Mouse (Mus musculus): ENCODE data around the gene Gucy2d. TPM values are rescaled to one million over a fixed set of nuclear protein-coding genes. Genes with fewer than 3 reads are reported as not detected.

Gucy2d gene
- polyA plus RNA-seq, 1 experiment from 2014 or later, result 0.12 TPM

- no peaks in the 10 kb centered on the region for H3K27me3 ChIP-seq (ENCODE audit: control insufficient read depth, insufficient read depth, low read length)
- WGBS, result 57% methylated on average over 3 of the region's 3 CpGs
- no peak overlapping the region for H3K27ac ChIP-seq (ENCODE audit: low read length)
- H3K4me1 ChIP-seq (ENCODE audit: control insufficient read depth, insufficient read depth, low read length), result no peaks in the 10 kb centered on the region
- H3K9me3 ChIP-seq (replicated peaks; ENCODE audit: control insufficient read depth, low read length), result no peaks in the 10 kb centered on the region
- H3K36me3 ChIP-seq (ENCODE audit: control insufficient read depth, insufficient read depth, low read length), result no peaks in the 10 kb centered on the region
- no peak overlapping the region for H3K4me3 ChIP-seq (replicated peaks; ENCODE audit: low read length)
- H3K4me2 ChIP-seq (ENCODE audit: low read depth, low read length), result no peak overlapping the region
- ATAC-seq (ENCODE audit: insufficient read depth, low FRiP score), result no peak
- no peak overlapping the region for H3K9ac ChIP-seq (ENCODE audit: low read length)
Observed at GRCm38 (mm10) chr7:98469089-98469488, 28.9 kb downstream of the Gucy2d start.

- no peak for ATAC-seq (ENCODE audit: insufficient read depth, low FRiP score)
- no peaks in the 10 kb centered on the region for H3K36me3 ChIP-seq (ENCODE audit: control insufficient read depth, insufficient read depth, low read length)
- no peaks in the 10 kb centered on the region for H3K9me3 ChIP-seq (replicated peaks; ENCODE audit: control insufficient read depth, low read length)
- no peaks in the 10 kb centered on the region for H3K27me3 ChIP-seq (ENCODE audit: control insufficient read depth, insufficient read depth, low read length)
- no peaks in the 10 kb centered on the region for H3K4me1 ChIP-seq (ENCODE audit: control insufficient read depth, insufficient read depth, low read length)
- H3K4me2 ChIP-seq (ENCODE audit: low read depth, low read length), result no peak overlapping the region
- H3K9ac ChIP-seq (ENCODE audit: low read length), result no peak overlapping the region
- no peak overlapping the region for H3K27ac ChIP-seq (ENCODE audit: low read length)
- no peak overlapping the region for H3K4me3 ChIP-seq (replicated peaks; ENCODE audit: low read length)
- WGBS, result 81% methylated on average over 2 of the region's 2 CpGs
Observed at GRCm38 (mm10) chr7:98472529-98472928, 32.3 kb downstream of the Gucy2d start.

GRCm38 (mm10) chr7:98474558-98474957 is 34.3 kb downstream of the Gucy2d start:
- ATAC-seq (ENCODE audit: insufficient read depth, low FRiP score), result no peak
- no peak overlapping the region for H3K4me3 ChIP-seq (replicated peaks; ENCODE audit: low read length)
- H3K9me3 ChIP-seq (replicated peaks; ENCODE audit: control insufficient read depth, low read length), result no peaks in the 10 kb centered on the region
- H3K36me3 ChIP-seq (ENCODE audit: control insufficient read depth, insufficient read depth, low read length), result no peaks in the 10 kb centered on the region
- no peak overlapping the region for H3K27ac ChIP-seq (ENCODE audit: low read length)
- no peaks in the 10 kb centered on the region for H3K4me1 ChIP-seq (ENCODE audit: control insufficient read depth, insufficient read depth, low read length)
- H3K27me3 ChIP-seq (ENCODE audit: control insufficient read depth, insufficient read depth, low read length), result no peaks in the 10 kb centered on the region
- no peak overlapping the region for H3K9ac ChIP-seq (ENCODE audit: low read length)
- 81% methylated on average over 1 of the region's 1 CpGs for WGBS
- no peak overlapping the region for H3K4me2 ChIP-seq (ENCODE audit: low read depth, low read length)

GRCm38 (mm10) chr7:98477153-98477552 is 36.9 kb downstream of the Gucy2d start:
- ATAC-seq (ENCODE audit: insufficient read depth, low FRiP score), result no peak
- Histone ChIP-seq H3K27ac (ENCODE audit: low read length) (no peak overlapping the region), H3K4me1 (ENCODE audit: control insufficient read depth, insufficient read depth, low read length) (peaks cover 4% of the 10 kb centered on the region; the same call in 1 of the 2 replicates), H3K4me2 (ENCODE audit: low read depth, low read length) (no peak overlapping the region), H3K9me3 (replicated peaks; ENCODE audit: control insufficient read depth, low read length) (no peaks in the 10 kb centered on the region), H3K9ac (ENCODE audit: low read length) (no peak overlapping the region), H3K27me3 (ENCODE audit: control insufficient read depth, insufficient read depth, low read length) (no peaks in the 10 kb centered on the region), H3K4me3 (replicated peaks; ENCODE audit: low read length) (no peak overlapping the region), H3K36me3 (ENCODE audit: control insufficient read depth, insufficient read depth, low read length) (no peaks in the 10 kb centered on the region)
- 78% methylated on average over 4 of the region's 4 CpGs for WGBS

- no peak overlapping the region for H3K9ac ChIP-seq (ENCODE audit: low read length)
- WGBS, result 79% methylated on average over 1 of the region's 1 CpGs
- ATAC-seq (ENCODE audit: insufficient read depth, low FRiP score), result no peak
Observed at GRCm38 (mm10) chr7:98480481-98480880, 40.3 kb downstream of the Gucy2d start.

GRCm38 (mm10) chr7:98481066-98481734 is 41.0 kb downstream of the Gucy2d start:
- no peaks in the 10 kb centered on the region for H3K9me3 ChIP-seq (replicated peaks; ENCODE audit: control insufficient read depth, low read length)
- H3K4me2 ChIP-seq (ENCODE audit: low read depth, low read length), result no peak overlapping the region
- peaks cover 20% of the 10 kb centered on the region for H3K4me1 ChIP-seq (ENCODE audit: control insufficient read depth, insufficient read depth, low read length)
- ATAC-seq (ENCODE audit: insufficient read depth, low FRiP score), result peak; percentile 38; the same call in 1 of the 2 replicates
- H3K9ac ChIP-seq (ENCODE audit: low read length), result peak overlapping the region; percentile 24; the same call in 1 of the 2 replicates
- H3K4me3 ChIP-seq (replicated peaks; ENCODE audit: low read length), result no peak overlapping the region
- H3K27ac ChIP-seq (ENCODE audit: low read length), result no peak overlapping the region
- H3K36me3 ChIP-seq (ENCODE audit: control insufficient read depth, insufficient read depth, low read length), result no peaks in the 10 kb centered on the region
- no peaks in the 10 kb centered on the region for H3K27me3 ChIP-seq (ENCODE audit: control insufficient read depth, insufficient read depth, low read length)
- WGBS, result 20% methylated on average over 9 of the region's 9 CpGs

More at GRCm38 (mm10) chr7:98480481-98480880, 40.3 kb downstream of the Gucy2d start:
- Histone ChIP-seq H3K36me3 (ENCODE audit: control insufficient read depth, insufficient read depth, low read length) (no peaks in the 10 kb centered on the region), H3K4me3 (replicated peaks; ENCODE audit: low read length) (no peak overlapping the region), H3K4me1 (ENCODE audit: control insufficient read depth, insufficient read depth, low read length) (peaks cover 18% of the 10 kb centered on the region), H3K27ac (ENCODE audit: low read length) (no peak overlapping the region), H3K27me3 (ENCODE audit: control insufficient read depth, insufficient read depth, low read length) (no peaks in the 10 kb centered on the region), H3K4me2 (ENCODE audit: low read depth, low read length) (no peak overlapping the region), H3K9me3 (replicated peaks; ENCODE audit: control insufficient read depth, low read length) (no peaks in the 10 kb centered on the region)

- Histone ChIP-seq H3K4me3 (replicated peaks; ENCODE audit: low read length) (no peak overlapping the region), H3K27ac (ENCODE audit: low read length) (peak overlapping the region; percentile 81; the same call in 1 of the 2 replicates), H3K27me3 (ENCODE audit: control insufficient read depth, insufficient read depth, low read length) (no peaks in the 10 kb centered on the region), H3K9ac (ENCODE audit: low read length) (no peak overlapping the region), H3K4me1 (ENCODE audit: control insufficient read depth, insufficient read depth, low read length) (peaks cover 25% of the 10 kb centered on the region), H3K36me3 (ENCODE audit: control insufficient read depth, insufficient read depth, low read length) (no peaks in the 10 kb centered on the region), H3K9me3 (replicated peaks; ENCODE audit: control insufficient read depth, low read length) (no peaks in the 10 kb centered on the region), H3K4me2 (ENCODE audit: low read depth, low read length) (no peak overlapping the region)
- 86% methylated on average over 8 of the region's 8 CpGs for WGBS
- no peak for ATAC-seq (ENCODE audit: insufficient read depth, low FRiP score)
Observed at GRCm38 (mm10) chr7:98481861-98482260, 41.6 kb downstream of the Gucy2d start.

GRCm38 (mm10) chr7:98482551-98483267 is 42.5 kb downstream of the Gucy2d start:
- ATAC-seq (ENCODE audit: insufficient read depth, low FRiP score), result peak; percentile 38; the same call in 1 of the 2 replicates
- H3K27ac ChIP-seq (ENCODE audit: low read length), result peak overlapping the region; percentile 81
- no peaks in the 10 kb centered on the region for H3K27me3 ChIP-seq (ENCODE audit: control insufficient read depth, insufficient read depth, low read length)
- no peaks in the 10 kb centered on the region for H3K36me3 ChIP-seq (ENCODE audit: control insufficient read depth, insufficient read depth, low read length)
- H3K4me3 ChIP-seq (replicated peaks; ENCODE audit: low read length), result no peak overlapping the region
- H3K9ac ChIP-seq (ENCODE audit: low read length), result peak overlapping the region; percentile 40
- H3K9me3 ChIP-seq (replicated peaks; ENCODE audit: control insufficient read depth, low read length), result no peaks in the 10 kb centered on the region
- peaks cover 25% of the 10 kb centered on the region for H3K4me1 ChIP-seq (ENCODE audit: control insufficient read depth, insufficient read depth, low read length)
- no peak overlapping the region for H3K4me2 ChIP-seq (ENCODE audit: low read depth, low read length)
- 51% methylated on average over 12 of the region's 12 CpGs for WGBS

- no peaks in the 10 kb centered on the region for H3K36me3 ChIP-seq (ENCODE audit: control insufficient read depth, insufficient read depth, low read length)
- no peak overlapping the region for H3K4me3 ChIP-seq (replicated peaks; ENCODE audit: low read length)
- 24% methylated on average over 8 of the region's 8 CpGs for WGBS
- H3K27me3 ChIP-seq (ENCODE audit: control insufficient read depth, insufficient read depth, low read length), result no peaks in the 10 kb centered on the region
- H3K9me3 ChIP-seq (replicated peaks; ENCODE audit: control insufficient read depth, low read length), result no peaks in the 10 kb centered on the region
- no peak for ATAC-seq (ENCODE audit: insufficient read depth, low FRiP score)
- H3K4me2 ChIP-seq (ENCODE audit: low read depth, low read length), result 0 out of 2 replicates have a peak overlapping the region, but pooled peaks have one; percentile 4
- H3K9ac ChIP-seq (ENCODE audit: low read length), result peak overlapping the region; percentile 40
- peaks cover 25% of the 10 kb centered on the region for H3K4me1 ChIP-seq (ENCODE audit: control insufficient read depth, insufficient read depth, low read length)
- peak overlapping the region; percentile 81 for H3K27ac ChIP-seq (ENCODE audit: low read length)
Observed at GRCm38 (mm10) chr7:98483268-98483607, 43.0 kb downstream of the Gucy2d start.
